Mouse (Mus musculus): ENCODE measurements around the gene Klhl11.

Klhl11 gene

DNA sequence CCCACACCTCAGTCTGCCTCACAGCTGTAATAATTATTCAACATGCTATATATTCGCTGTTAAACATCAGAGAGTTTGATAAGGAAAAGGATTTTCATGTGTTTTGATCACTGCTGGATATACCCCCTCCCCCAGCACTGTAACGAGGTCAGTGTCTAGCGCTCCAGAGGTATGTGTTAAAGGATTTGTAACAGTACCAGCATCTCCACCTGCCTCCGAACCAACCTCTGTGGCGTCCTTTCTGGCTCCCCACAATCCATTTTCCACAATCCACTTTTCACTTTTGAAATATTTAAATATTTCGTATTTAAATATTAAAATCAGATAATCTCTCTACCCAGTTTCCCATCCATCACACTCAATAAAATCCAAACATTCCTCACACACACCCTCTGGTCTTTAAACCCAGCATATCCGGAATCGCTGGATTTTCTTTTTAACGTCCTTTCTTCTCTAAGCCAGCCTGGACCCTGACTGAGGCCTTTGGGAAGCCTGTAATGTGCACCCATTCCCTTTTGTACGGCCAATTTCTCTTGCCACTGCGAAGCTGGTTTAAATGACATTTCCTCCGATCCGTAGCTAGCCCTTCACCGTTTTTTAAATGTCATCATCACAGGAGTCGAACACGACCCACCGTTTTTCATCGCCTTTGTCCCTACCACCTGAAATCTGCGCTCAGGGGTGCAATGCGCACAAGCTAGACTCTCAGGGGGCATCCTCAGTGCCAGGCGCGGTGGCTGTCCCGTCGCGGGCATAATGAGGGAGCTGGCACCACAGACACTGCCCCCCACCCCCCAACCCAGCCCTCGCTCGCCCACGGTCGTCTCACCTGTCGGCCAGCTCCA, 967 bp downstream of the Klhl11 start:
- peak; percentile 11 for DNase-seq (ENCODE audit: low read depth, low spot score)

GRCm38 (mm10) chr11:100465833-100466232, 6.7 kb downstream of the Klhl11 start:
- DNase-seq (ENCODE audit: low read depth, low spot score), result no peak

GRCm38 (mm10) chr11:100465229-100465792, 7.2 kb downstream of the Klhl11 start:
- DNase-seq (ENCODE audit: low read depth, low spot score), result no peak

- no peak for DNase-seq (ENCODE audit: low read depth, low spot score)
Measured at GRCm38 (mm10) chr11:100462699-100463098, 9.8 kb downstream of the Klhl11 start.

GRCm38 (mm10) chr11:100457711-100458110, 14.8 kb downstream of the Klhl11 start:
- no peak for DNase-seq (ENCODE audit: low read depth, low spot score)

DNA sequence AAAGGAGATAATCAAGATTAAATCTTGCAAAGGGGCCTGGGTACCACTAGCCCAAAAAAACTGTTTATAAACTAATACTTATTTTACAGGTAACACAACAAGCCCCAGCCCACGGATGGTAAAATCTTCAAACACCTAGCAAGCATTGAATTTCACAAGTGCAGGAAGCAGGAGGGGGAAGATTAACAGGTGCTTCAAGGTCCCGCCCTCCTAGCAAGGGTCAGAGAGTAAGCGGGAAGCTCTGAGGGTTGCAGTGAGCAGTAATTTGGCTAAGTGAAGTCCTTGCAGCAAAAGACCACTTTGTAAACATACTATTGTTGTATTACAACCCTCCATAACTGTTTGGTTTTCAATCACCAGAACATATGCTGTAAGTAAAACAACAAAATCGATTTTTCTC, 15.3 kb downstream of the Klhl11 start:
- DNase-seq (ENCODE audit: low read depth, low spot score), result no peak

- DNase-seq (ENCODE audit: low read depth, low spot score), result no peak
Measured at GRCm38 (mm10) chr11:100442625-100443024, 29.9 kb downstream of the Klhl11 start.

DNA sequence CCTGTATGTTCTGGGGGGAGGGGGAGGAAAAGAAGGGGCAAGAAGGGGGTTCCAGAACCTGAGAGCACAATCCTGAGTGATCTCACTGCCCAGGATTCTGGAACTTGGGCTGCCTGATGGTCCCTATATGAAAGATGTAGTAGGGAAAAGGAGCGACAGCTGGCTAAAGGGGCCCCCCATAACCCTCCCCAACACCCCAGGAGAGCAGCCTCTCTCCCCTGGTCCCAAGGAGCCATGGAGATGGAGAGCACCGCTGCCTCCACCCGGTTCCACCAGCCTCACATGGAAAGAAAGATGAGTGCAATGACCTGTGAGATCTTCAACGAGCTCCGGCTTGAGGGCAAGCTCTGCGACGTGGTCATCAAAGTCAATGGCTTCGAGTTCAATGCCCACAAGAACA, 30.7 kb downstream of the Klhl11 start, which contains the start of the genes Nt5c3b and Klhl10:
Gene Nt5c3b (minus strand): TSS at position 12 of the 400 bp plus-strand sequence.
Gene Klhl10 (plus strand): TSS at position 121 of the 400 bp plus-strand sequence.
- DNase-seq (ENCODE audit: low read depth, low spot score), result no peak

- DNase-seq (ENCODE audit: low read depth, low spot score), result peak; percentile 38
Measured at GRCm38 (mm10) chr11:100440691-100441522, 31.6 kb downstream of the Klhl11 start.

DNA sequence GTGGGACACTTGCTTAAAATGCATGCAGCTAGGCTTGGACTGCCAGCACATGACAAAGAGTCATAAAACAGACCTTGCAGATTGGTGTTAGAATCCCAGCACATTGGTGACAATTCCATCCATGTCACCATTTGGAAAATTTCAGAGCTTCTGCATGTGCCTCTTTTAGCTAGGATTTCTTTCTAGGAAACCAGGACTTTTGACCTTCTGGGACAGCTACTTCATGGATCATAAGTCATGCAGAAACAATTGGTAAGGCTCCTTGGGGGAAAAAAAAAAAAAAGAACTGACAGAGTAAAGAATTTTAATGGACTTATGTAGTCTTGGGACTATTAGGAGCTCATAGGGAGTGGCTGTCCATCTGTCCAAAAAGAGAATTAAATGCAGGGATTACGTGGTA, 34.6 kb downstream of the Klhl11 start:
- DNase-seq (ENCODE audit: low read depth, low spot score), result no peak

GRCm38 (mm10) chr11:100435678-100436246, 36.8 kb downstream of the Klhl11 start:
- DNase-seq (ENCODE audit: low read depth, low spot score), result no peak

GRCm38 (mm10) chr11:100432002-100432401, 40.5 kb downstream of the Klhl11 start:
- DNase-seq (ENCODE audit: low read depth, low spot score), result no peak

- DNase-seq (ENCODE audit: low read depth, low spot score), result no peak
Measured at GRCm38 (mm10) chr11:100430052-100430451, 42.5 kb downstream of the Klhl11 start.

GRCm38 (mm10) chr11:100428612-100429199, 43.8 kb downstream of the Klhl11 start:
- no peak for DNase-seq (ENCODE audit: low read depth, low spot score)

GRCm38 (mm10) chr11:100426820-100427219, 45.7 kb downstream of the Klhl11 start:
- DNase-seq (ENCODE audit: low read depth, low spot score), result no peak

- DNase-seq (ENCODE audit: low read depth, low spot score), result peak; percentile 51
Measured at GRCm38 (mm10) chr11:100425851-100426250, 46.7 kb downstream of the Klhl11 start.

DNA sequence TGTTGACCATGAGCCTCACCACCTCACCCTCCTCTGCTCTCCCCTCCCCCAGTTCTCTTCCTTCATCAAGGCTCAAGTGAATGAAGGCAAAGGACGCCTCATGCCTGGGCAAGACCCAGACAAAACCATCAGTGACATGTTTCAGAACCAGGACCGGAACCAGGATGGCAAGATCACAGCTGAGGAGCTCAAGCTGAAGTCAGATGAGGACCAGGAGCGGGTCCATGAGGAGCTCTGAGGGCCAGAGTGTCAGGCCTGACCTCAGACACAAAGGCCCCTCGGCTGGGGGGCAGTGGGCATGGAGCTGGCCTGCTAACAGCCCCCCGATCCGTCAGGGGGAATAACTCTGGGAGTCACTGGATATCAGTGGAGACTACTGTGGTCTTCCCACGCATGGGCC, 48.7 kb downstream of the Klhl11 start:
- DNase-seq (ENCODE audit: low read depth, low spot score), result no peak

DNA sequence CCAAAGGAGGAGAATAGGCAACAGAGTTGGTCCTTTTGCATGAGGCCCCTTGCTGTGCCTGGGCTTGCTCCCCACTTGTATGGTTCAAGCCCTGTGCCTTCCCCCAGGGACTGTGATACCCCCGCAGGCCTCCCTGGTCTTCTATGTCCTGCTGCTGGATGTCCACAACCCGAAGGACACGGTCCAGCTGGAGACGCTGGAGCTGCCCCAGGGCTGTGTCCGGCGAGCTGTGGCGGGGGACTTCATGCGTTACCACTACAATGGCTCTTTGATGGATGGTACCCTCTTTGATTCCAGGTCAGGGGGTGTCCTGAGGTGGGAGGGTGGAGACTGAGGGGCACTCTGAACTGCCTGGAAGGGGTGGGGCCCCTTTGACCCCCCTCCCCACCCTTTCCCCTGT, 51.0 kb downstream of the Klhl11 start:
- DNase-seq (ENCODE audit: low read depth, low spot score), result no peak

DNA sequence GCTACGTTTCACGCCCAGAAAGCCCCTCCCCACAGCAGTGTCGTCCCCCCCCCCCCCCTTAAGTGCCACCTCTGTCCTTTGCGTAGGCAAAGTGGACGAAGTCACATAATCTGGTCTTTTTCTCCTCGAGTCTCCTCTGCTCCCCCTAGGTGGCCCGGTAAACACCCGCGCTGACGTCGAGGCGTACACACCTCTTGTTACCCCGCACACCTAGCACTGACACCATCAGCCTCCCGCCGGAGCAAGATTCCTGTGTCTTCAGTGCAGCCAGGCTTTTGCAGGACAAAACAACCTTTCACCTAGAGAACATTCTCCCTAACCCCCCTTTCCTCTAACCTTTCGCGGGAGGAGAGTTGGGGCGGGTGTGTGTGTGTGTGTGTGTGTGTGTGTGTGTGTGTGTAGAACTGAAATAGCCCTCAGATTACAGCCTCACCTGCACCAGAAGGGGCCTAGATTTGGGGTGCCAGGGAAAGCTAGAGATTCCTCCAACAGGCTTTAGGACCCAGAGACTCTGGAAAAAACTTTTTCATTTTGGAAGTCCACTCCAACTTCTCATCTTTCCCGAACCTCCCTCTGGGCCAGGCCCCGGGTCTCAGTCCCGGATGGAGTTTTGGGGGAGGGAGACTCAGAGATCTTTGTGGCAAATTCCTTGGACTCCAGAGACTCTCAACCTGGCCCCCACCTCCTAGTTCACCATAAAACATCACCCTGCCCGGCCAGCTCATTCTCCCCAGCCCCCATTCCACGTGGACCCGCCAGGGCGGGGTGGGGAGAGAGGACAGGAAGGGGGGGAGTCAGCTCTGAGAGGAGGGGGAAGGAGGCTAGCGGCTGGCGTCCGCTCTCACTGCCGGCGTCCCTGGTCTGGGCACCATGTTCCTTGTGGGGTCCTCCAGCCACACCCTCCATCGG, 57.4 kb downstream of the Klhl11 start, which contains the start of gene Fkbp10:
Gene Fkbp10 (plus strand): TSS at position 784 of the 909 bp plus-strand sequence.
- DNase-seq (ENCODE audit: low read depth, low spot score), result no peak
